Mouse (Mus musculus): ENCODE results near the gene Hyls1.

- TF ChIP-seq CTCF (IDR thresholded peaks at IDR 0.05; ENCODE audit: borderline replicate concordance, insufficient read depth, low read depth, low read length), result no peak
- no peak for TF ChIP-seq POLR2A (IDR thresholded peaks at IDR 0.05; ENCODE audit: borderline replicate concordance, insufficient read depth, low read length)
Measured at GRCm38 (mm10) chr9:35545704-35546103, 24.5 kb downstream of the Hyls1 start.

Measured in cerebellum, adult 2 months (tissue).